Mouse (Mus musculus): Measurements from ENCODE around the gene Zkscan17.
"Not testable (repeated sequence)": the region's sequence is repeated elsewhere in the genome, so short reads cannot be mapped to it uniquely, and the experiment has no call there.

The Zkscan17 gene

GRCm38 (mm10) chr11:59526472-59527080 is at the start of gene Zkscan17:
Gene Zkscan17, minus strand, starts transcription at chr11:59526751.
- DNase-seq, result peak; percentile 13 to 46

- DNase-seq, result not testable (repeated sequence)
Observed at GRCm38 (mm10) chr11:59576135-59576534, 49.6 kb upstream of the Zkscan17 start, which contains the start of gene Olfr222. Gene Olfr222, minus strand, starts transcription at chr11:59576235.

DNA sequence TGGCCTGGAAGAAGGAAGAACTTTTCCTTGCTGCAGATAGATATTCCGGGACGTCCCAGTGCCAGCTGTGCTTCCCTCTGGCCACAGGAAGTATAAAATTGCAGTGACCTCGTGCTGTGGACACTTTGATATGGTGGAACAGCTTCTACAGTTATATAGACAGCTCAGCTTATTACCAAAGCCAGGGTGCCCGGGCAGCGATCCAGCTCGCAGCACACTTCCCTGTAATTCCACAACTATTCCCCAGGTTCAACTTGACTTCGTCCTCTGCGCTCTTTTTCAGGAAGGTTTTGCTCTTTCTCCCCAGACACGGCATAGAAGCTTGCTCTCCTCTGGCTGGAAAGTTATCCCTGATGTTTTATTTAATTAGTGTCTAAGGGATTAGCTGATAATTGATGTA is 49.2 kb upstream of the Zkscan17 start:
- DNase-seq, result peak in 1 of 2 experiments; percentile 9

DNA sequence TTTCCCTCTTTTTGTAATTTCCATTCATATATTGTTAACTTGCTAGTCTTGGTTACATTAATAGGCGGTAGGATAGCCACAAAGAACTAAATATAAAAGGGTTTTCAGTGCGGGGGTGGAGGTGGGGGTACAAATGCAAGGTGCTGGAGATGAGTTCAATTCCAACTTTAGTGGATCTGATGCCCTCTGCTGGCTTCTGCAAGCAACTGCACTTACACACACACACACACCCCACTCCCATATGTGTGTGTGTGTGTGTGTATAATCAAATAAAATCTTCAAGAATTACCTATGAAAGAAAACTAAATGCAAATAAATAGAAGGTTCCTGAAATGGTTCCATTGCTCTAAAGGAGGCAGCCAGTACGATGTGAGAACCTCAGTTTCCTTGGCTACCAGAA is 42.8 kb upstream of the Zkscan17 start:
- peak; percentile 10 to 56 for DNase-seq

- no peak for DNase-seq
Observed at GRCm38 (mm10) chr11:59562837-59563236, 36.3 kb upstream of the Zkscan17 start.

- no peak for DNase-seq
Observed at GRCm38 (mm10) chr11:59562336-59562735, 35.8 kb upstream of the Zkscan17 start.

GRCm38 (mm10) chr11:59560906-59561305 is 34.4 kb upstream of the Zkscan17 start:
- DNase-seq, result no peak

GRCm38 (mm10) chr11:59554535-59554934 is 28.0 kb upstream of the Zkscan17 start:
- no peak for DNase-seq

DNA sequence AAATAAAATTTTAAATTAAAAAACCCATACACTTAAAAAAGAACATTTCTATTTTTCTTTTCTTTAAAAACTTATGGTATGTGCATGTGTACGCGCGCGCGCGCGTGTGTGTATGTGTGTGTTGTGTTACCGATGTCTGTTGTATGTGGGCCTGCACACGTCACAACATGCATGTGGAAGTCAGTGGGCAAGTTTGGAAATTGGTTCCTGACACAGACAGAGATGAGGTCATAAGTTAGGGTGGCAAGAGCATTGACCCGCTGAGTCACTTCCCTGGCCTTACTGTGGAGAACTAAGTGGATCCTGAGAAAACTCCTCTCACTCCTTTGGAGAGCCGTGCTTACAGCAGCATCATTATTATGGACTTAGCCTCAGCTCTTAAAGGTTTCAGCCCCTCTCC is 27.6 kb upstream of the Zkscan17 start:
- DNase-seq, result no peak

GRCm38 (mm10) chr11:59544005-59544404 is 17.5 kb upstream of the Zkscan17 start:
- no peak for DNase-seq

DNA sequence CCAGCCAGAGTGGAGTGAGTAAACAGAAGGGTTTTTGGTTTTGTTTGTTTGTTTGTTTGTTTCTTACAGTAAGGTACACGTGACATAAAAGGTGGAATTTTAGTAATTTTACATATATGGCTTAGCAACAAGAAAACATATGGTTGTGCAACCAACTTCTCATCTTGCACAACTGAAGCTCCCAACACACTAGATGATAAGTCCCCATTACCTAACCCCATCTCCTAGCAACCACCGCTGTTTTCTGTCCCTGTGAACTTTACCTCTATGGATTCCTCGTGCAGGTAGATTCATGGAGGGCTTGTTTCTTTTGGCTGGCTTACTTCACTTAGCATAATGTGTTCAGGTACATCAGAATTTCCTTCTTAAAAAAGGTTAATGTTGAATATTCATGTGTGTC is 16.8 kb upstream of the Zkscan17 start:
- DNase-seq, result no peak

GRCm38 (mm10) chr11:59542442-59542841 is 15.9 kb upstream of the Zkscan17 start:
- DNase-seq, result no peak

GRCm38 (mm10) chr11:59541324-59541723 is 14.8 kb upstream of the Zkscan17 start, which contains the start of gene Nlrp3:
Gene Nlrp3, plus strand, starts transcription at chr11:59541568.
- DNase-seq, result no peak

DNA sequence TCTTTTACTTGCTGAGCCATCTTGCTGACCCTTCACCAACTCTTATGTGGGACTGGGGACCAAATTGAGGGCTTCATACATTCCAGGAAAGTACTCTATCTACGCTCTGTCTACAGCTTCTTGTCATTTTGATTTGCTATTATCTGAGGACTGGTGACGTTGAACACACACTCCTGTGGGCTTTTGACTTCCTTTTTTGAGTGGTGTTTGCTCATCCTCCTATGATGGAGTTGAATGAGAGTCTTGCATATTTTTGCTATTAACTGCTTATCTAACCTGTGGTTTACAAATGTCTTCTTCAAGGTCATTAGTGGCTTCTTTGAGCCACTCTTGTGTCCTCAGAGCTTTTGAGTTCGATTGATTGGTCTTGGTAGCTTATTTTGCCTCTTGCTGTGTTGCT is 13.6 kb upstream of the Zkscan17 start:
- DNase-seq, result no peak

GRCm38 (mm10) chr11:59538387-59538786 is 11.8 kb upstream of the Zkscan17 start:
- peak; percentile 15 to 51 for DNase-seq

DNA sequence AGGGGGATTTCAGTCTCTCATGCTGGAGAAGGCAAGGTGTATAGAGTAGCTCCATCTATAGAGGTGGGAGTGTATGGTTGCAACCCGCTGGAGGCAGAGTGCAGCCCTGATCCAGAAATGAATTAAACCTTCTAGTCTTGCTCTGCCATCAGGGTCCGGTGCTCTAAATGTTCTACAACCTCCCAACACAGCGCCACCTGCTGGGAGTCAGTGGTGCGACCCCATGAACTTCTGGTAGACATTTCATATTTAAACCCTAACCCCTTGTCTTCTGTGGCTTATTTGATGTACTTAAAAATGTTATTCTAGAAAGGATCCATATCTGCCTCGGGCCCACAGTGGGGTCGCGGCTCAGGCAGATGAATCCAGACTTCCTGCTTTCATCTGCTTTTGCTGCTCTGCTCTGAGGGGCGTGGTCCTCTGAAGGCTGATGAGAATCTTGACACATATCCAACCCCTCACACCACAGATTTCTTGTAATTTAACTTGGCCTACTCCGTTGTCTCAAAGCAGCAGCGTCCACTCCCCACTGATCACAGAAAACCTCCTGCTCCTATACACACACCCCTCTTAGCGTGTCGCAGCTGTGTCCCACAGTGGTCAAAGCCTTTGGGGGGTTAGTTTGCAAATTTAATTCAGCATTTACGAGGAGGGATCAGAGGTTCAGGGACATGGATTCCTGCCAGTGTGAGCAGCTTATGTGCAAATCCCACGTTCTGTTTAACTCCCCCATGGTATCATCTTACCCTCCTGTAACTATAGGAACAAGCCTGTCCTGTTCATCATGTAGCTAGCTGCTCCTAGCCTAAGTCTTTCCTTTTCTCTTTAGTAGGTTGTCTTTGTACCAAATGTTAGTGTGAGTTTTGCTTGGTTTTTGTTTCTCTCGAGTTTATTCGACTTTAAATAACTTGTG is 10.9 kb upstream of the Zkscan17 start:
- DNase-seq, result peak; percentile 19 to 50

GRCm38 (mm10) chr11:59531562-59531961 is 5.0 kb upstream of the Zkscan17 start:
- no peak for DNase-seq

- peak; percentile 83 to 86 for DNase-seq
Observed at GRCm38 (mm10) chr11:59530870-59531535, 4.5 kb upstream of the Zkscan17 start.

DNA sequence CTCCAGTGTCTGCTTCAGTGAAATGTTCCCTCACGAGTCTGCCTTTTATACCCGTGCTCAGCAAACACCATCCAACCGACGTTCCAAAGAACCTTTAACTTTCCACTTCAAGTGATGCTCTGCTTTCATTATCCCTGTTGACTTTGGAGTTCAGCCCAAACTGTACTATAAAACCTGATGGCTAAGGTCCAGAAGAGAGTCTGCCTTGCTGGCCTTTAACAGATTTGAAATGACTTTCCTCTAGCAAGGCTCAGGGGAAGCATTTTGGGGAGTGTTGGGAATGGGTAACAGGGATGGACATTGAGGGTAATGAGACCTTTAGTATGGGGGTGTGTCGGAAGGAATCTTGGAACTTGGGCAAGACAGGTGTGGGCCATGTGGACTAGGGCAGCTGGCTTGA is 3.7 kb upstream of the Zkscan17 start:
- DNase-seq, result peak in 1 of 2 experiments; percentile 9

DNA sequence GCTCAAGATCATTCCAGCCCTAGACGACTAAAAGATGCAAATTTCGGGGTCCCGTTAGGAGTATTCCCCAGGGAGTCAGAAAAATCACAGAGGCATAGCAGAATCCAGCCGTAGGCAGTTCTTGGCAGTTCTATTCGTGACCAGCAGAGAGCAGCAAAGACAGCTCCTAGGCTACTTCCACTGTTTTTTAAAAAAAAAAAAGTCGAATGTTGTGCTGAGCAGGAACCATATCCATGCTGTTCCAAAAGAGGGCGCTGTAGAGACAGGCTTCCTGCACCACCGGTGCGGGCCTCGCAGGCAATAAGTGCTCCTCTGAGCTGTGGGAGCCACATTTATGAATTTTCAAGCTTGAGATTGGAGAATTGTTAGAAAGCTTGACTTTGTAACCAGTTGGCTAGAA is 1.3 kb downstream of the Zkscan17 start:
- peak; percentile 81 to 89 for DNase-seq

- no peak for DNase-seq
Observed at GRCm38 (mm10) chr11:59524150-59524549, 2.4 kb downstream of the Zkscan17 start.

DNA sequence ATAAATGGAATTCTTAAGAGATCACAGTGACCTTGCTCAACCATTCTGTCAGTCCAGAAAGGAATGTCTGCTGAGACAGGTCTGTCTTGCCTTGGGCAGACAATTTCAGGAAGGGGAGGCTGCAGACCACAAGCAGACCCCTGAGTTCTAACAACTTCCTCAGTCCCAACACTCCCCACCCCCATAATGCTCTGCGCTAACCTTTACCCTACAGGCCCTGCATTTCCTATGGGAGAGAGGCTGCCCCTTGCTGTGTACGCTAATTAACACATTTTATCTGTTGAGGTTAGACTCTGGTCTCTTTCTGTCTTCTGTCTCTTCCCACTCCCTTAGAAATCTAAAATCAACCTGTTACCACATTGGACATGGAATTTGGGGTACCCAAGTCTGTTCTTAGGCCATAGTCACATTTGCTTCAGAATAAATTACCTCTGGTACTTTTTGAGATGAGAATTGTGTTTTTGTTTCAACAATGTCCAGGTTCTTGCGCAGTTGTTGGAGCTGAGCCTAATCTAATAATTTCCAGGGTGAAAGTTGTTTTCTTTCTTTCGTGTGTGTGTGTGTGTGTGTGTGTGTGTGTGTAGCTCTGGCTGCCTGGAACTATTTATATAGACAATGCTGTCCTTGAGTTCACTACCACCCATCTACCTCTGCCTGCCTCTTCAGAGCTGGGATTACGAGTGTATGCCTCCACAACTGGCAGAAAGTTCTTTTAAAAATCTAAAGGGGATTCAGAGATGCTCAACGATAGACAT is 6.6 kb downstream of the Zkscan17 start:
- DNase-seq, result no peak

- no peak for DNase-seq
Observed at GRCm38 (mm10) chr11:59518226-59518625, 8.3 kb downstream of the Zkscan17 start.
